Mouse (Mus musculus): ENCODE results near the gene Rims3.

The Rims3 gene

DNA sequence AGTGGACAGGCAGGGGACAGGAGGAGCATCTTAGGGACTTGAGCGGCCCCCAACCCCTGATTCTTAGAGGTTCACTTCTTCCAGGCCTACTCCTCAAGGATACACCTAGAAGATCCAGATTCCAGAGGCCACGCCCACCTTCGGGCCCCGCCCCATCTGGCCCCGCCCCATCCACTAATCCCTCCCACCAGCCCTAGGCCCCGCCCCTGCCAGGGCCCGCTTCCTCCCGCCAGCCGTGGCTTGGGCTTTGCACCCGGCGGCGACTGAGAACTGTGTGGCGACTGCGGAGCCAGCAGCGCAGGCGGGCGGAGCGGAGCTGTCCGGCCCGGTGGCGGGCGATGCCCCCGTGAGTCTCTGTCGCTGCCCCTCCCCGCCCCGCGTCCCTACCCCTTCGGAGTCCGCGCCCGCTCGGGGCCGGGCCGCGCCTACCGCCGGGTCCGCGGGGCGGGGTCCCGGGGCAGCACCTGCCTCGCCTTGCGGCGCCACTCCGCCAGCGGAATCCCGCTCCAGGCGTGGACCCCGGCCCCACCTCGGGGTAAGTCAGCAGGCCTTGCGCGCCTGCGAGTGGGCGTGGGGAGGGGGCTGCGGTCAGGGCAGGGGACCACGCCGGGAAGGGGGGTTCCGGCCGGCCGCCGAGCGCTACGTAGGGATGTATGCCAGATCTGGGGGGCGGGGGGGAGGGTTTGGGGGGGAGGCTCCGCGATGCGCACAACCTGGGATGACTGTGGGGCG, at the start of gene Rims3:
TSS of gene Rims3 (plus strand) at position 229 of the 732 bp plus-strand sequence.
- DNase-seq = peak; percentile 42

DNA sequence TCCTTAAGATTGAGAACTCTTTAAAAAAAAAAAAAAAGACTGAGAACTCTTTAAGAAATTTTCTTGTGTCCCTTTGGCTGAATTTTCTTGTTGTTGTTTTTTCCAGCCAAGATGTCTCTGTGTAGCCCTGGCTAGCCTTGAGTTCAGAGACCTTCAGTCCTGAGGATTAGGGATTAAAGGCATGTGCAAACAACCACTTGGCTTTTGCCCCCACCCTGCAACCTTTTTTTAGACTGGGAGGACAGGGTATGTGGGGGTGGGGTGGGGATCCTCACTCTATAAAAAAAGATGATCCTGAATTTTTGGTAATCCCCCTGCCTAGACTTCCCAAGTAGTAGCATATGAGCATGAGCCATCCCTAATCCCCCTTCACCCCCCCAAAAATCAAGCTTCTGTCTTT, 48.8 kb upstream of the Rims3 start:
- DNase-seq = no peak

DNA sequence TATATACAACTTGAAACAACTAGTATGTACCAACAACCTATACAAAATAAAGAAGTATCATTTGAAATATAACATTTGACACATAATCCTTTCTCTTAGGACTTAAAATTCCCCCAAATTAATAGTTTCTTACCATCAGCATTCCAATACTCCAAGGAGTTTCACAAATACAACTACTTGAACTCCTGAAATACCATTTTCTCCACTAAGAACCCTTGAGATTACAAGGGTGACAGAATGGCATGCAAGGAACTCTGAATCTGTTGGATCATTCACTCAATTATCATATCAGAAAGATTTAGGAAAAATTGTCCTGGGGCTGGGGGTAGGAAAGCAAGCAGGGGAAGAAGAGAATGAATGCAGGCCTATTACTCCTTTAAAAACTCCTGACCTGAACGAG, 40.9 kb upstream of the Rims3 start:
- no peak for DNase-seq

DNA sequence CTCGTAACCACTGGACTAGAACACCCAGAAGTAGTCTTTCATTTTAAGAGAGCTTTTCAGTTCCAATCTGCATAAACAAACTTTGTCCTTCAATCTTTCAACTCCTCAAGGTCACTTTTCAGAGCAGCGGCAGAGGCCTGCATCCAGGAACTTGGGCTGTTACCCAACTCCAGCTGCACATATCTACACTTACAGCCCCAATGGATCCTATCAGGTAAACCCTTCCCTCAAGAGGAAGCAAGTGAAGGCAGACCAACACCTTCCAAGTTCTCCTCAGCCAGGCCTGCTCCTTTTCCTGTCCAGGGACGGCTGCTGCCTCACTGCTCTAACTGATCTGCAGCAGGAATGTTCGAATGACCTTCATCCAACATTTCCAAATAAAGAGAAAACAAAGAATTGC, 40.4 kb upstream of the Rims3 start:
- DNase-seq = peak; percentile 78

DNA sequence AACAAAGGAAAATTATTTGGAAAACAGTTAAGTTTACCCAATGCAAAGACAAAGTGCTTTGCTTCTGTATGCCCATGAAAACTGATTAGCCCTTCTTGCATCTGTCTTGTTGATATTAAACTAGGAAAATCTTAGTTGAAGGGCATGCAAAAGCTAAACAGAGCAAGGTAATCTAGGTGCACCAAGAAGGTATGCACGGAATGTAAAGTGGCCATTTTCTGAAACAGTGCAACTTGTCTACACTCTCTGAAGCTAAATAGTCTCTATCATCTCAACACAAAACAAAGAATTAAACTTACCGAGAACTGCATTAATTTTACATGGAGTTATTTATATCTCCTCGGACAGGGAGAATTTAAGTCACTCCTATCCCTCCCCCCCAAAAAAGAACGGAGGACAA, 39.5 kb upstream of the Rims3 start:
- DNase-seq = no peak

DNA sequence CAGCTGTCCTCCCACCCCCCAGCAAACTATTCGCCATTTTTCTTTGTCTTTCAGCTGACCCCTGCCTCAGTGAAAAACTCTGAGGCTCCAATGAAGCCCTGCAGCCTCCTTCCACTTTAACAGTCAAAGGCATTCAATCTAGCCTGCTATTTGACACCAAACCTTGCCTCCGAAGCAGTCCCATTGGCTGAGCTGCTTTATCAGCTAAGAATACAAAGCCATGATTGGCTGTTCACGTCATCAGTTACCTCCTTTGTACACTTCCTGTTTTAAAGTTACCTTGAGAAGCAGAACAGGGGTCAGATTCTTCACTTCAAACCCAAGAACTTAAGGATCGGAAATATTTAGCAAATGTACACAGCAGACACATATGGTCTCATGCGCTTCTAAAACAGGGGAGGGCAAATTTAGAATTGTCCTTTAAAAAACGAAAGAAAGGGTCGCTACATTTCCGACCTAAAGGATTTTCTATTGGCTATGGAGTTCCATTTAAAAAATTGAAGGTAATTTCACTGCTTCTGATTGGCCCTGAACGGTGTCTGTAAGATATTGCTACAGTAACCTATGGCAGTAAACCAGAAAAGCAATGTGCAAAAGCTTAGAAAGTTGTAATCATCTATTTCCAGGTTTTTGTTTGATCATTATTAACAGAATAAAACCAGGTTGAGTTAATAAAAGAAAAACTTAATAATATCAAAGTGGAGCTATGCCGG, 38.8 kb upstream of the Rims3 start:
- DNase-seq = peak; percentile 82

DNA sequence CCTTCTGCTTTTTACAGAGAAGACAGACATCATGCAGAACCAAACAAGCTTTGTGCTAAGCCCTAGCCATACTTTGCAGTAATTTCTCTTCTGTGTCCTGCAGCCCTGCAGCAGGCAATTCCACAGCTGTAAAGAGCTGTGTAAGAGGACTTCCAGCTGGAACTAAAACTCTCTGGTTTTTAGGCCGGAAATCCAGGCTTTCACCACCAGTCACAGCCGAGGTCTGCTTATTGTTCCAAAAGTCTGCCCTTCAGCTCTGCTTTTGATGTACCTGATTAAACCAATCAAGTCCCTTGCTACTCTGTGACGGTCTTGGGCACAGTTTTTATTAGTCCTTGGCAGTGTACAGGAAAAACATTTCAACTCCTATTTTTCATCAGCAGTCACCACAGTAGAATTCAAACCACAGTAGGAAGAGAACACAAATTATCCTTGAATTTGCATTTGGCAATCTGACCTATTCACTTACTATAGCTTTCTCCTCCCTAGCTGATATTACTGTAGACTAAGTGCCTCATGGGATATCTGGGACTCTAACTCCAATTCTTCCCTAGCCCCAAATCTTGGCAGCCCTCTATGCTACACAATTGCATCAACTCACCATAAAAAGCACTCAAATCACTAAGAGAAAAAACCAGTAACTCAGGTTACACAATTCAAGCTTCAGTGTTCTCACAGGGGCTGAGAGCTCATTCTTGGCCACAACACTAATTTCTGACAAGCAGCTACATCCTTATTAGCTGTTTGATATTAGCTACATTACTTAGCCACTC, 37.4 kb upstream of the Rims3 start:
- peak; percentile 35 for DNase-seq

DNA sequence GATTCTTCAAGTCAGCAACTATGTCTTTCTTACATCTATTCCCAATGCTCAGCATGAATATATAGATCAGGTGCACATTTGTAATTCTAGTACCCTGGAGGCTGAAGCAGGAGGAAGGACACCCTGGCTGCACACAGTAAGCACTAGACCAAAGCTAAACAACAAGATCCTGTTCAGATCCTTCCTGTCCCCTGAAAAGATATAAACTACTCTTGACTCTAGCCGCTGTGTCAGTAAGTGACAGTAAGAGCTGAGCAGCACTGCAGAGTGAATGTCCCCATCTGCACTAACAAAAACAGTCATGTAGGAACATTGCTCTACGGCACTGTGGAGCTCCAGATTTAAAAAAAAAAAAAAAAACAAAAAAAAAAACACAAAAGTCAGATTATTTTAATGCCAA, 36.7 kb upstream of the Rims3 start:
- no peak for DNase-seq

DNA sequence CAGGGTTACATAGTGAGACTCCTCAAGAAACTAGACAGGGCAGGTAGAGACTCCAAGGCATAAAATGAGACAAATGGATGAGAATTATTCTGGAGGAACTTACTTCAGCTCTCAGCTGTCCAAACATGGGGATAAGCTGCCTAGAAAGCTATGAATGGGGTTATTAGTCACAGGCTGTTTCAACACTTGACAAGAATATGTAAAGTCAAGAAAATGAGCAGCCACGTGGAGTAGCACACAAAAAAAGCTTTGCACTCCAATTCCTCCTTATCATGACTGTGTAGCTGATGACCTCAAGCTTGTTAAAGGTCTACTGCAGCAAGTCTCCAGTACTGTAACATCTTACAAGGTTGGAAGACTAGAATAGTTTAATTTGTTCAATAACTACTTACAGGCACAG, 35.3 kb upstream of the Rims3 start:
- DNase-seq = no peak

DNA sequence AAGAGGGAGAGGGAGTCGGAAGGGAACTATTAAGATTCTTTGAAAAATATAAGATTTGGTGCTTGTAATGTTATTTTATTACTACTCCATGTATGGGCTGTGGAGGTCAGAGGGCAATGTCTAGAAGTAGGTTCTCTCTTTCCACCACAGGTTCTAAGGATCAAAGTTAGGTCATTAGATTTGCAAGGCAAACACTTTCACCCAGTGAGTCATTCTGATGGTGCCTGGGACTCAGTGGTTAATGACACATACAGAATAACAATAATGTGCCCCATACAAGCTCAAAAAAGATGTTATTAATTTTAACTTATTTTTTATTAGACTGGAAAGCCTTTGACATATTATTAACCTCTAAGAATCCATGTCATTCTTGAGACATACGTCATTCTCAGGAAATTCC, 34.7 kb upstream of the Rims3 start:
- DNase-seq = no peak

DNA sequence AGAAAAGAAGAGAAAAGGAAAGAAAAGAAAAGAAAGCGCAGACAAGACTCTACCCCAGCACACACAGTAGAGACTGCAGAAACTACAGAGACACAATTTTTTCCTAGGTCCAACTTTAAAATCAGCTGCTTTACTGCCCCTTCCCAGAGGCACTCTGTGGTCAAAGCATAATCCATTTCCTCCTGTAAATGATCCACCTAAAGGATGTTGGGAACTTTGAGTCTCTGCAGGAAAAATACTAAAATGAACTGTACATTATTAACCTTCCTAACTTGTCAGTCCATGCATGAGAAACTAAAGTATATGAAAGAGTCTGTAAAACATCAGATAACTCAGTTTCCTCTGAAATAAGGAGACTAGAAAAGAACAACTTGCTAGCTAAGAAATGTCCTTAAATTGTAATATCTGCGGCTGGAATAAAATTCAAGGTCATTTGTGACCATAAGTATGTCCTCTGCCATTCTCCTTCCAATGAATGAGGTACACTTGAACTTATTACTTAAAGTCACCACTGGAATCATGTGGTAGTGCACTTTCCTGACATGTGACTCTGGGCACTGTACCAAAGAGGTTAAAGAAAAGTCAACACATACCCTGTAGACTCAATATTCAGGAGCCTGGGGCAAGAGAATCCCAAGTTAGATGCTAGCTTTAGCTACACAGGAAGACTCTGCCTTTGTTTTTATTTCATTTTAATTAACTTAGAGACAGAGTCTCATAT, 32.3 kb upstream of the Rims3 start:
- peak; percentile 30 for DNase-seq

DNA sequence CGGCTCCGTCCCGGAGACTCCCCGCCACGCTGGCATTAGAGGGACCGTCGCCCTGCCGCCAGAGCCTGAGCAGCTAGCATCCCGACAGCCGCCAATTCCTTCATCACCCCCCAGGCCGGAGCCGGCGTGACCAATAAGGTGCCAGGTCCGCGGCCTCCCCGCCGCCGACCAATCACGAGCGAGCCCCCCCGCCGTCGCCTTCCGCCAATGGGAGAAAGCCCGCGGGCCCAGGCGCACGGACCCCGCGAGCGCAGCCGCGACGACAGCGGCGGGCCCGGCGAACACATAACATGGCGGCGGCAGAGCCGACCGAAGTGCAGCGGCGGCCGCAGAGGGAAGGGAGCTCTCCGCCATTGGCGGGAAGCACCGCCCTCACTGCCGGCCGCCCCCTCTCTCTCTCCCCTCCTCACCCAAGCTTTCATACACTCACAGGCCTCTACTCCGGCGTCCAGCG, 29.5 kb upstream of the Rims3 start:
- peak; percentile 95 for DNase-seq

DNA sequence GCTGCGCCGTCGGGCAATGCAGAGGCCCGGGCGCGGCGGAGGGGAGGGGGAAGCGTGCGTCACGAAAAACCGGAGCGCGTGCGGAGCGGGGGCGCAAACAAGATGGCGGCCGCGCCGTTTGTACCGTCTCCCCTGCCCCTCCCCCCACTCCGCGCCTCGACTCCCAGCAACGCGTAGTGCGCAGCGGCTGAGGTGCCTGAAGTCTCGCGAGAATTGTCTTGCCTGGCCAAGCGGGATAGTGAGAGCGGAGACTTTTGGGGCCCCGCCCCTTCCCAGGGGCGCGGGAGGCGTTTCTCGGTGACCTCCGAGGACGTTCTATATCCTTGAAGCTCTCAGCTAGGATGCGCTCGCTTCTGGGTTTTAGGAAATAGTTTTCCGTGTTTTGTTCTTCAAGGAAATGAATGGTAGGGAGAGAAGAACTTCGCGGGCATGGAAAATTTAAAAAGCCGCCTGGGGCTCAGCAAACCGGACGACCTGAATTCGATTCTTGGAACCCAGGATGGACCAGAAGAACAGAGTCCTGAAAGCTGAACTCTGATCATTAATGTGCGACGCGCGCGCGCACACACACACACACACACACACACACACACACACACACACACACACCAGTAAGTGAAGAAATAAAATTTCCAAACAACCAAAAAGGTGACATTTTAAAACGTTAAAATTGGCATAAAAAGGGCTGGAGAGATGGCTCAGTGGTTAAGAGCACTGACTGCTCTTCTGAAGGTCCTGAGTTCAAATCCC, 28.9 kb upstream of the Rims3 start:
- DNase-seq = peak; percentile 97

DNA sequence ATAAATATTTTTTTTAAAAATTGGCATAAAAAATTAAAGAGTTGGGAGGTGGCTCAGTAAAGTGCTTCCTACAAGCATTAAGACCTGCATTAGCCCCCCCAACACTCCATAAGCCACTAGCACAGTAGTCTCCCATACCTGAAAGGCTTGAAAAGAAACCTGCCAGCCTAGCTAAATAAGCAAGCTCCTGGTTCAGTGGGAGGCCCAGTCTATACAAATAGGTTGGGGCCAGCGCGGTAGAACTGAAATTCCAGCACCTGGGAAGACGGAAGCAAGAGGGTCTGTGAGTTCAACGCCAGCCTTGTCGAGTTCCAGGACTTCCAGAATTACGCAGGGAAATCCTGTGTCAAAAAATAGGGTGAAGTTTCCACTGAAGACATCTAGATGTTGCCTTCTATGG, 28.2 kb upstream of the Rims3 start:
- DNase-seq = no peak

DNA sequence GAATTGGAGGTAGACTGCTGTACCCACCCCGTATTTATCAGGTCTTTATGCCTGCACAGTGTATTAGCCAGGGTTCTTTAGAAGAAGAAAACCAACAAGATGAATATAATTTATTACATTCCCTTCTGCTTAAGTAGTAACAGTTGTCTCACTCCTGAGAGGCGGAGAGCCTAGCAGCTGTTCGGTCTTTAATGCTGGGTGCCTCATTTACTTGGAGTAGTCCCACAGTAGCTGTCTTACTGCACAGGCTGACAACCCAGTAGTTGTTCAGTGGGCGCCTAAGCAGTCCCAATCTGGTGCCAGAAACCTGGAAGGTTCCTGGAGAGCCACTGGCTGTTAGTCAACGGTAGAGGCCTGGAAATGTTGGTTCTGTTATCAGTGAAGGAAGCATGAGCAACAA, 23.8 kb upstream of the Rims3 start:
- no peak for DNase-seq

DNA sequence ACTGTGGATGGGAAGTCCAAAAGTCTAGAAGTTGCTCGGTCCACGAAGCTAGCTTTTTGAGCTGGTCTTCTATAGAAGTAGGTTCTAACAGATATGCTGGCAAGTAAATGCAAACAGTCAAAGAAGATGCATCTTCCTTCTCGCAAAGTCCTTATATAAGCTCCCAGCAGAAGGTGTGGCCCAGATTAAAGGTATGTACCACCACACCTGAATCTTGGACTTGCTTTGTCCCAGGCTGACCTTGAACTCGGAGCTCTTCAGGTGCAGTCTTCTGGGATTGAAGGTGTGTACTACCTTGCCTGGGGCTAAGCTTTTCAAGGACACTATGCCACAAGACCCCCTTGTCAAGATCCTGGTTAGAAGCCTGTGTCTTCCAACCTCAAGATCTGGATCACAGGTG, 23.1 kb upstream of the Rims3 start, which contains the start of gene Nfyc:
TSS of gene Nfyc (minus strand) at position 101 of the 400 bp plus-strand sequence.
- DNase-seq = no peak

DNA sequence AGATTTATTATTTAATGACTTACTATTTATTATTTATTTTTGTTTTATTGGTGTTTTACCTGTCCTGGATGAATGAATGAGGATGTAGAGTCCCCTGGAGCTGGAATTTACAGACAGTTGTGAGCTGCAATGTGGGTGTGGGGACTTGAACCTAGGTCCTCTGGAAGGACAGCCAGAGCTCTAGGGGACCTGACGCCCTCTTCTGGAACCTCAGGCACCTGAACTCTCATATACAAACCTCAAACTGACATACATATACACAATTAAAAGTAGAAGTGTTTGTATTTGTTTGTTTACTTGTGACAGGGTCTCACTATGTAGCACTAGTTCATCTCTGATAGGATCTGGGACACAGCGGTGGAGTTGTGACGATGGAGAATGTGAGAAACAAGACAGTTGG, 13.3 kb upstream of the Rims3 start:
- DNase-seq = no peak

DNA sequence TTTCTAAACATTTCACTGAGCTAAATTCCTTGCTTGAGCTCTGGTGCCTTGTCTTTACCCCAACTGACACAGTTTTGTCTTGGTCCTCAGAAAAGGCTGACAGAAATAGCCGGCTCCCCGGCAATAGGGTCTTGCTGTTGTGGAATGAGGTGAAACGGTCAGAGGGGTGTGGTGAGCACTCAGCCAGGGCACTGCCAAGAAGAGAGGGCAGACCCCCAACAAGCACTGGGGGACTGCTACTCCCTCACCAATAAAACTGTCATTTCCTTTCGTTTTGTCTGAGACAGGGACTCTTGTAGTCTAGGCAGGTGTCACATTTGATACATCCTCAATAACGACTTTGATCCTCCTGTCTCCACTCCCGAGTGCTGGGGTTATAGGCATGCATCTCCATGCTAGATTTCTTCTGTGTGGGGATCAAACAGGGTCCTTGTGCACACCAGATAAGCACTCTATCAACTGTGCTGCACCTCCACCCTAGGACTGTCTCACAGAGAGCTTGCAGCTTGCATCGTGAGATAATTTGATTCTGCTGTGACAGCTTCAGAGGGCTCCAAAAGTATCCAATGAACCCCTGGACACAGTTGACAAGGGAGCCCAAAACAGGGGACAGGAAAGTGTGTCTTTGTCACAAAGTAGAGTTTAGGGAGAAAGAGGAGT, 10.1 kb upstream of the Rims3 start:
- DNase-seq = no peak

DNA sequence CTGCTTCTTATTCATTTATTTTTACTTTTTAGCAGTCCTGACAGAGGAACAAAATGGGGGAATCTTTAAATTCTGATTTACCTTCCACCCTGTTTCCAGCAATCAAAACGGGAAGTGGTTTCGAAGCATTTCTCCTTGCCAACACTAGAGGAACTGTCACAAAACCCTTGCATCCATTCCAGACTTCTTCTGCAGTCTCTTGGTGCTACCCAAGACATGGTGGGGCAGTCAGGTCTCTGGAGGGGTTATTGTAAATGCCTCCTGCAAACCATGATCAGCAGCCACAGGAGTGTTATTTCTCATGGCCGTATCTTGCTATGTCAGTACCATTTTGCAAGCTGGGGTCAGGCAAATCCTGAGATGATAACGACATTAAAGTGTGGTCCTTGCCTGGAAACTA, 9.5 kb upstream of the Rims3 start:
- DNase-seq = no peak

DNA sequence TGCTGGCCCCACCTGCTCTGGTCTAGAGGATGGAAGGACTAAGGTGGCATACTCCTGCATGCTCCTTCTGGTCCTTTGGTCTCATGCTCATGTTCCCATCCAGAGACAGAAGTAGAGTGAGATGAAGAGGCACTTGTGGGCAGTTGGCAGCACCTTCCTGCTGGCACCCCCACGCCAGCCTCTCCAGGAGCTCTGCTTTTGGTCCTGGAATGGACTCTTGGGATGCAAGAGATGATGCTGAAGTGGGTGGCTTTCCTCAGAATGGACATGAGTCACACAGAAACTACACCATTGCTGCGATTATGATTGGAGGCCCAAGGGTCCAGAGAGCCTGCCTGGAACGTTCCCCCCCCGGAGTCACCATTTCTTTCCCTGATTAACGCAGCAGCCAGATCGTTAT, 5.7 kb upstream of the Rims3 start:
- DNase-seq = no peak

DNA sequence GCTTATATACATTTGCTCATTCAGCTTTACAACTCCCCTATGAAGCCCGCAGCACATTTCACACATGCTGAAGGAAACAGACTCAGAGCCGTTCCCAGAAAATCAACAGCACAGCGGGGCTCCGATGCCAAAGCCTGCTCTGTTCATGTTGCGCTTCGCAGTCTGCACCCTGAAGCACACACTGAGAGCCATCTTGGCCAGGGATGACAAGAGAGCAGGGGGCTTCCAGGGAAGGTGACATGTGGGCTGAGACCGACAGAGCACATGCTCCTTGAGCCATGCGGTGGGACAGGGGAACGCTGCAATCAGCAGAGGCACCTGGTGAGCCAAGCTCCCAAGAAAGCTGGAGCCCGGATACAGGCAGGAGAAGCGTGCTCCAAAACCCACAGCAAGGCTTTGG, 5.2 kb upstream of the Rims3 start:
- DNase-seq = no peak

DNA sequence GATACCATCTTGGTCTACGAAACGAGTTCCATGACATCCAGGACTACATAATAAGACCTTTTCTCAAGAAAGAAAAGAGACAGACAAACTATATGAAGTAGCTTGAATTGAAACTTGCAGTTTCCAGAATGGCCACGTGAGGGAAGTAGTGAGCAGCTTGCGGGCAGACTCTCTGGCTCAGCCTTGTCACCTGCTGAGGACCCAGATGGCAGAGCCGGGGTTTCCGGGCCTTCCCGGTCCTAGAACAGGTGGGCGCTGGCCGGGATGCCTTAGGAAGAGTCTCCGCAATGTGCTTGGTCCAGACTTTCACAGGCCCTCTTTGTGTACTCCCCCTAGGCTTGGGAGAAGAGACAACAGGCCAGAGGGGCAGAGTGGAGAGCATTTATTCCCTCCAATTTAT, 3.7 kb upstream of the Rims3 start:
- peak; percentile 71 for DNase-seq

Data from kidney, adult 18-20 months (tissue).